Mouse (Mus musculus) forebrain, embryonic 11.5 days (tissue): ENCODE results near the gene Slc12a6. TPM values are rescaled to one million over a fixed set of nuclear protein-coding genes. Genes with fewer than 3 reads are reported as not detected.

Source experiments
- ATAC-seq: fragments of 200-750 bp; cut with Nextera tagmentation; replicated peaks from 2 replicates; pipeline ENCODE4 v1.8.0; 2017; ENCODE audit warnings: moderate TSS enrichment; ENCODE audit not compliant: low FRiP score
- DNase-seq: peaks from one replicate; pipeline ENCODE4 v3.0.0-alpha.2; 2017; ENCODE audit warnings: low spot score
- H3K27ac ChIP-seq: fragments of 300-500 bp; sonication (generic); 2 replicates; pipeline ENCODE4 v1.5.1; 2014; ENCODE audit warnings: low read depth, low read length
- H3K27me3 ChIP-seq: fragments of 300-500 bp; sonication (generic); 2 replicates; pipeline ENCODE4 v1.6.1; 2014; ENCODE audit warnings: mild to moderate bottlenecking, low read length, mixed read lengths; ENCODE audit not compliant: control insufficient read depth, insufficient read depth
- H3K36me3 ChIP-seq: fragments of 300-500 bp; sonication (generic); 2 replicates; pipeline ENCODE4 v1.6.1; 2014; ENCODE audit warnings: mild to moderate bottlenecking, low read length, moderate library complexity, mixed read lengths; ENCODE audit not compliant: control insufficient read depth, insufficient read depth
- H3K4me1 ChIP-seq: fragments of 300-500 bp; sonication (generic); replicated peaks from 2 replicates; pipeline ENCODE4 v1.6.1; 2014; ENCODE audit warnings: low read length, mixed read lengths; ENCODE audit not compliant: control insufficient read depth, insufficient read depth
- H3K4me2 ChIP-seq: fragments of 300-500 bp; sonication (generic); 2 replicates; pipeline ENCODE4 v1.6.1; 2014; ENCODE audit warnings: low read depth, mild to moderate bottlenecking, low read length, moderate library complexity, mixed read lengths; ENCODE audit not compliant: severe bottlenecking
- H3K4me3 ChIP-seq: fragments of 300-500 bp; sonication (generic); 2 replicates; pipeline ENCODE4 v1.5.1; 2014; ENCODE audit warnings: low read depth, low read length
- H3K9ac ChIP-seq: fragments of 300-500 bp; sonication (generic); 2 replicates; pipeline ENCODE4 v1.6.1; 2014; ENCODE audit warnings: low read length
- H3K9me3 ChIP-seq: fragments of 300-500 bp; sonication (generic); 2 replicates; pipeline ENCODE4 v1.6.1; 2016; ENCODE audit warnings: low read length, mixed read lengths; ENCODE audit not compliant: control insufficient read depth
- WGBS: fragments of 180-500 bp; shearing (Covaris S2); extraction: QIAGEN DNeasy Blood & Tissue Kit; methylation state at CpG from one replicate; pipeline ENCODE4 v1.1.7; 2014; 5-methylcytosine and 5-hydroxymethylcytosine counted together
- polyA plus RNA-seq: library from polyadenylated mRNA; unstranded; fragments of >200 nt; fragmentation: Nextera tagmentation; extraction: Ambion mirVana; gene quantifications from 2 replicates; pipeline ENCODE4 v1.2.1, GENCODE M21; 2014

Gene Slc12a6
- polyA plus RNA-seq, 1 experiment from 2014 or later: 16.0 TPM

DNA sequence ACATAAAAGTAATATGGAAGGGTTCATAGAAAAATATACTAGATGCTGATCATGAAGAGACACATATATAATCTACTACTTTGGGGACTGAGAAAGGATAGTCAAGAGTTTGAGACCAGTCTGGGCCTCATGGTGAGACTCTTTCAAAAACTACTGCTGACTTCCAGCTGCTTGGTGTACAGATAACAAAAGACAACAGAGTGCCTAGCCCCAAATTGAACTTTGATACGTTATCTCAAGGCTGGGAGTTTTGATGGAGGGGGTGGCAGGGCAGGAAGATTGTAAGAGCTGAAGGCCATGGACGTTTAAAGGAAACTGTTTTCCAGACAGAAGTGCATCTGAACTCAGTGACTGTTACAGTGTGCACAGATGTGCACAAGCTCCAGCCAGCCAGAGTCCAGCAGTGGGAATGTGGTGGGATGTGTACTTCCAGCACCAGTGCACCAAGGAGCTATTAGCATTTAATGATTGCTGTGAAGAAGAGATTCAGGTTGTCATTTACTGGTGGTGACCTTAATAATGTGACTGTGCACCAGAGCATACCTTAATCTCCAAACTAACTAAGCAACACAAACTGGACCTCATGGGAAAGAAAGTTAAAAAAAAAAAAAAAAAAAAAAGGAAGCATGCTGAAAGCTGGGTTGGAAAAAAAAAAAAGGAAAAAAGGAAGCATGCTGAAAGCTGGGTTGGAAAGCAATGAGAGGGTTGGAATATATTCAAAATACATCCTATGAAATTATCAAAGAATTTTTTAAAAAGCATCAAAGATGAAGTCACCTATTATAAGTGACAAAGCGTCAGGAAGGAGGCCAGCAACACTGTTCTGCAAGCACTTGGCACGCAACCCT, 66.7 kb downstream of the Slc12a6 start:
- Histone ChIP-seq H3K9ac (no peak overlapping the region), H3K4me2 (no peak overlapping the region), H3K4me3 (no peak overlapping the region), H3K9me3 (no peaks in the 10 kb centered on the region), H3K27ac (no peak overlapping the region), H3K36me3 (no peaks in the 10 kb centered on the region), H3K27me3 (no peaks in the 10 kb centered on the region), H3K4me1 (no peaks in the 10 kb centered on the region)
- 83% methylated on average over 4 of the region's 4 CpGs for WGBS
- no peak for DNase-seq
- ATAC-seq: no peak

DNA sequence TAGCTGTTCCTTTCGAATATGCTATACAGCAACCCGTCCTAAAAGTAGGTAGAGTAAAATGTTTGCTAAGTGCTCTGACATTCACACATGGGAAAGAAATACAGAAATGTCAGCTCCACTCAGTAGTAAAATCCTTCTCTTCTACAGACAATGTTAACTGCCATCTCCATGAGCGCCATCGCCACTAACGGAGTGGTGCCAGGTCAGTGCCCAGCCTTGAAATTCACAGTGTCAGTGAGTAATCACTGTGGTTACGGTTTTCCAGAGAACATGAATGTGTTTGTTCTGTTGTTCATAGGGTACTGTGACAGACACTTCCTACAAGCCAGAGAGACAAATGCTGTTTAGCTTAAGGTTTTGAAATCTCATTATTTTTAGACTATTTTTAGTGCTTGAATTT, 71.6 kb downstream of the Slc12a6 start:
- no peak overlapping the region for H3K27ac ChIP-seq
- ATAC-seq (no peak), DNase-seq (no peak)
- no peaks in the 10 kb centered on the region for H3K9me3 ChIP-seq
- H3K9ac ChIP-seq: no peak overlapping the region
- H3K27me3 ChIP-seq: no peaks in the 10 kb centered on the region
- no peaks in the 10 kb centered on the region for H3K4me1 ChIP-seq
- H3K4me2 ChIP-seq: no peak overlapping the region
- H3K4me3 ChIP-seq: no peak overlapping the region
- WGBS: 96% methylated on average over 6 of the region's 6 CpGs
- H3K36me3 ChIP-seq: no peaks in the 10 kb centered on the region; the same call in 1 of the 2 replicates

DNA sequence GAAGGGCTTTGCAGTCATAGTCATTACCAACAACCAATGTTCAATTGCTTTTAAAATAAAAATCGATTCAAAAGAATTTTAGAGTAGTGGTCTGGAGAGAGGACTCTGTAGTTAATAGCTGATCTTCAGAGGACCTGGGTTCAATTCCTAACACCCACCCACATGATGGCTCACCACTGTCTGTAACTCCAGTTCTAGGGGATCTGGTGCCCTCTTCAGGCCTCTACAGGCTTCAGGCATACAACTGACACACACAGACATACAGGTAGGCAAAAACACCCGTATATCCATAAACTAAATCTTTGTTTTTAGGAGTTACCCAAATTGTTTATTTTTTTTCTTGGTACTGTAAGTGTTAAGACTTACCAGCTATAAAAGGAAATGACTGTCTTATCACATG, 74.1 kb downstream of the Slc12a6 start:
- H3K27ac ChIP-seq: no peak overlapping the region
- no peaks in the 10 kb centered on the region for H3K9me3 ChIP-seq
- ATAC-seq (no peak), DNase-seq (no peak)
- no peak overlapping the region for H3K9ac ChIP-seq
- H3K4me2 ChIP-seq: no peak overlapping the region
- no peaks in the 10 kb centered on the region; the same call in 1 of the 2 replicates for H3K36me3 ChIP-seq
- H3K27me3 ChIP-seq: no peaks in the 10 kb centered on the region
- H3K4me1 ChIP-seq: no peaks in the 10 kb centered on the region
- no peak overlapping the region for H3K4me3 ChIP-seq
- 87% methylated on average over 2 of the region's 2 CpGs for WGBS

DNA sequence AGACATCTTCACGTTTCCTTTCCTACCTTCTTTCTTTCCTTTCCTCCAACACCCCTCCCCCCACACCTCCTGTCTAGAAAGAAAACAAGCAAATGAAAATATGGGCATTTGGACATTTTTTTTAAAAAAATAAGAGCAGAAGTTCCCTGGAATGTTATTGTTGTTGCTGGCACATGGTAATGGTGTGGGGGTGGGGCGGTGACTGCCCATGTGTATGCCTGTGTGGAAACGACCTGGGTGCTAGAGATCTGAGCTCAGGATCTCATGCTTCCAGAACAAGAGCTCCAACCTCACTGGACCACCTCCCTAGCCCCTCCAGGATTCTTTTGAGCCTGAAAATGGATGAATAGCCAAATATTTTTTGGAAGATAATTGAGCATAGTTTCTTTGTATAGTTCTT, 75.5 kb downstream of the Slc12a6 start:
- H3K4me1 ChIP-seq: no peaks in the 10 kb centered on the region
- WGBS: 80% methylated on average over 3 of the region's 3 CpGs
- no peak overlapping the region for H3K9ac ChIP-seq
- no peaks in the 10 kb centered on the region for H3K27me3 ChIP-seq
- H3K4me2 ChIP-seq: no peak overlapping the region
- no peak for ATAC-seq
- DNase-seq: no peak
- no peaks in the 10 kb centered on the region for H3K9me3 ChIP-seq
- no peak overlapping the region for H3K4me3 ChIP-seq
- no peaks in the 10 kb centered on the region; the same call in 1 of the 2 replicates for H3K36me3 ChIP-seq
- H3K27ac ChIP-seq: no peak overlapping the region

DNA sequence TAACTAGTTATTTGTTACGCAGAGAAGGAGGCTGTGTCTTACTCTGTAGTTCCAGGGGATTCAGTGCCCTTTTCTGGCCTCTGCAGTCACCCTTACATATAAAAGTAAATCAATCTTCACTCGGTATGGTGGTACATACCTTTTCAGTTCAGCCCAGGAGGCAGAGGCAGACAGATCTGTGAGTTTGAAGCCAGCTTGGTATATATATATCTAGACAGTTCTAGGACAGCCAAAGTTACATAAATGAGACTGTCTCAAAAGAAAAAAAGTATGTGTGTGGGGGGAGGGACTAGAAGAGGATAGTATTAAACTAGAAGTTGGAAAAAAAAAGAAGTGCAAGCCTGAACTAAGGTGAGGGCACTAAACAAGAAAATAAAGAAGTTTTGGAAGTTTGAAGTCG, 82.6 kb downstream of the Slc12a6 start:
- Histone ChIP-seq H3K4me2 (no peak overlapping the region), H3K9ac (no peak overlapping the region), H3K27ac (no peak overlapping the region), H3K4me1 (no peaks in the 10 kb centered on the region), H3K9me3 (no peaks in the 10 kb centered on the region), H3K36me3 (no peaks in the 10 kb centered on the region), H3K27me3 (no peaks in the 10 kb centered on the region), H3K4me3 (no peak overlapping the region)
- WGBS: 94% methylated on average over 3 of the region's 3 CpGs
- DNase-seq (no peak), ATAC-seq (no peak)

DNA sequence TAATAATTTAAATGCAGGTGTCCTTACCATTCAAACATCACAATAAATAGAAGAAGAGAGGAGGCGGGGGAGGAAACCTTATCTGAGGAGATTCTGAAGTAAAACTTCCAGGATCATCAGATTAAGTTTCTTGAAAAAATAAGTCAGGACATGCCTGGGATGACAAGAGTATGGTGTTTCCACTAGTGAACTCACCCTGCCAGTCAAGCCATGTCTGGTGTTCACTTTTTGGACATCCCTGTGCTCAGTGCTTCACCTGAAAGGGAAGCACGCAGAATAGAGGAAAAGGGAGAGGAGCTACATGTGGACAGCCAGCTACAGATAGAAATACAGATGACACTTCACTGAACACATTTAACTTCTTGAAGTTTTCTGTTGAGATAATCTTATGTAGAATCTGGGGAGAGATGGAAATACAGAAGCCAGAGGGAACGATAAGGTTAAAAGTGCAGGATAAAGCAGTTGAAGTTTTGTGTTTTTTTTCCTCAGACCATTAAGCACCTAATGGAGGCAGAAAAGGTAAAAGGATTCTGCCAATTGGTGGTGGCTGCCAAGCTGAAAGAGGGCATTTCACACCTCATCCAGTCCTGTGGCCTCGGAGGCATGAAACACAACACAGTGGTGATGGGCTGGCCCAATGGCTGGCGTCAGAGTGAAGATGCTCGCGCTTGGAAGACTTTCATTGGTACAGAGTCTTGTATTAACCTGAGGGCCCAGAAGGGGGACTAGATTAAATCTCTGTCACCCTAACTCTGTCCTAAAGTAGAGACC, 88.2 kb downstream of the Slc12a6 start:
- no peak for ATAC-seq
- Histone ChIP-seq H3K4me2 (no peak overlapping the region), H3K36me3 (no peaks in the 10 kb centered on the region), H3K9ac (no peak overlapping the region), H3K4me1 (no peaks in the 10 kb centered on the region), H3K4me3 (no peak overlapping the region), H3K27ac (no peak overlapping the region), H3K27me3 (no peaks in the 10 kb centered on the region), H3K9me3 (no peaks in the 10 kb centered on the region)
- no peak for DNase-seq
- WGBS: 93% methylated on average over 7 of the region's 7 CpGs

DNA sequence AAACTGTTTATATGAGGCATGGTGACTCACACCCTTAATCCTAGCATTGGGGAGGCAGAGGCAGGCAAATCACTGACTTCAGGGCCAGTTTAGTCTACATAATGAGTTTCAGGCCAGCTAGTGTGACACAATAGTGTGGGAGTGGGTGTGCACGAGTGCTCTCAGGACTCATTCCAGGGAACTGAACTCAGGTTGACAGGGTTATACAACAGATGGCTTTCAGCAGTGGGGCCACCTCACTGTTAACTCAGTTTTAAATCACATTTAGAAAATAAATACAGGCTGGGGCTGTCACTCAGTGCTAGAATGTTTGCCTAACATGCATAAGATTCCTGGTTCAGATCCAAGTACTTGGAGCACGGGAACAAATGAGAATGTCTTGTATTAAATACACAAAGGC, 94.0 kb downstream of the Slc12a6 start:
- 85% methylated on average over 2 of the region's 2 CpGs for WGBS
- no peak overlapping the region for H3K27ac ChIP-seq
- no peak overlapping the region for H3K4me2 ChIP-seq
- ATAC-seq: no peak
- H3K4me3 ChIP-seq: no peak overlapping the region
- H3K36me3 ChIP-seq: peaks cover 2% of the 10 kb centered on the region; the same call in 1 of the 2 replicates
- DNase-seq: no peak
- no peak overlapping the region for H3K9ac ChIP-seq
- no peaks in the 10 kb centered on the region for H3K27me3 ChIP-seq
- no peaks in the 10 kb centered on the region for H3K9me3 ChIP-seq
- H3K4me1 ChIP-seq: no peaks in the 10 kb centered on the region

DNA sequence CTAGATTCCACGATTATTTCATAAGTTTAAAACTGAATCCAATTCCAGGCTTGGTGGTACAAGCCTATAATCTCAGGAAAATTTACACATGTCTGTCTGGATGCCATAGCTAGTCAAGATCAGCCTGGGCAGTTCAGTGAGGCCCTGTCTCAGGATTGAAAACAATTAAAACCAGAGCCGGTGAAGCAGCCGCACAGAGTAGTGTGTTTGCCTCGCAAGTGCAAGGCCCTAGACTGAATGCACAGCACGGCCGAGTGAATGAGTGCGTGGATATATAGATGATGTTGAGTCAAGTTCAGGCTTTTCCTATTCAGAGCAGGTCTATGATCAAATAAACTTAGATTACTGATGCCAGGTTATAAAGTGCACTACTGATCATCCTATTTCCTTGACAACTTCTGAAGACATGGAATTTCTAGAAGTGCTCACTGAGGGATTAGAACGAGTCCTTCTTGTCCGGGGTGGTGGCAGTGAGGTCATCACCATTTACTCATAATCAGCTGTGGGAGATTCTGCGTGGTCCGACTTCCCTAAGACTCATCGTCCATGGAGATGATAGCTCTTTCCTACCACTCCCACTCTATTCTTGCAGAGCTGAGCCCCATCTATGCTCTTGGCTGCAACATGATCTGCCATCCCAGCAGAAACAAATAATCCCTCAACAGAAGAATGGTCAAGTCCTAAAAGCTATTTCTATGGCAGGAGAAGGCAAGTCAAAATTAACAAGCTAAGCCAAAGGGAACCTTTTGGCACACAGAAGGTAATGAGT, 94.6 kb downstream of the Slc12a6 start:
- no peak for ATAC-seq
- Histone ChIP-seq H3K4me3 (no peak overlapping the region), H3K36me3 (peaks cover 2% of the 10 kb centered on the region; the same call in 1 of the 2 replicates), H3K9ac (no peak overlapping the region), H3K9me3 (no peaks in the 10 kb centered on the region), H3K27ac (no peak overlapping the region), H3K27me3 (no peaks in the 10 kb centered on the region), H3K4me2 (no peak overlapping the region), H3K4me1 (no peaks in the 10 kb centered on the region)
- WGBS: 93% methylated on average over 12 of the region's 12 CpGs
- no peak for DNase-seq
